ENCODE assay signal across 17 mouse cellular contexts in genomic region chr7:4655393-4655792, GRCm38 (mm10). TPM values are rescaled to one million over a fixed set of nuclear protein-coding genes. Genes with fewer than 3 reads are reported as not detected.
DNase-seq lines count a peak whose midpoint lies in the region; ATAC-seq and TF ChIP-seq lines count a peak whose summit lies in the region.
"Had no signal": no experiment of that assay in that cellular context is flagged by ENCODE, and none has a peak within 500 bp of the region (broad histone marks: within the 10 kb centered on the region; RNA-seq: fewer than 3 reads in every experiment).

No protein-coding gene starts in this region.

- no peak overlapping the region for H3K4me2 ChIP-seq in neural tube, embryonic 15.5 days
- peak overlapping the region; percentile 88 for H3K4me2 ChIP-seq in liver, postnatal 0 days (ENCODE audit: low read depth, low read length)
- H3K4me2 ChIP-seq: embryonic facial prominence, embryonic 12.5 days; heart, embryonic 12.5 days; hindbrain, embryonic 14.5 days had no signal

- H3K27me3 ChIP-seq in neural tube, embryonic 15.5 days (replicated peaks), result no peaks in the 10 kb centered on the region
- no peaks in the 10 kb centered on the region for H3K27me3 ChIP-seq in liver, postnatal 0 days (ENCODE audit: insufficient read depth, low read length)
- H3K27me3 ChIP-seq: embryonic facial prominence, embryonic 12.5 days; heart, embryonic 12.5 days; stomach, embryonic 15.5 days had no signal

- H3K9me3 ChIP-seq in neural tube, embryonic 15.5 days (replicated peaks), result no peaks in the 10 kb centered on the region
- H3K9me3 ChIP-seq in liver, postnatal 0 days (ENCODE audit: low read length), result no peaks in the 10 kb centered on the region
- H3K9me3 ChIP-seq: embryonic facial prominence, embryonic 12.5 days; forebrain, embryonic 10.5 days; heart, embryonic 12.5 days; stomach, embryonic 15.5 days had no signal

- H3K36me3 ChIP-seq in neural tube, embryonic 15.5 days, result peaks cover 8% of the 10 kb centered on the region; the same call in 1 of the 2 replicates
- peaks cover 12% of the 10 kb centered on the region for H3K36me3 ChIP-seq in liver, postnatal 0 days (replicated peaks; ENCODE audit: insufficient read depth, low read length)

- H3K9ac ChIP-seq in neural tube, embryonic 15.5 days (replicated peaks), result 0 out of 2 replicates have a peak overlapping the region, but pooled peaks have one; percentile 14
- 0 out of 2 replicates have a peak overlapping the region, but pooled peaks have one; percentile 16 for H3K9ac ChIP-seq in liver, postnatal 0 days (replicated peaks)
- H3K9ac ChIP-seq: embryonic facial prominence, embryonic 12.5 days; heart, embryonic 12.5 days; stomach, embryonic 15.5 days had no signal

- TF ChIP-seq EP300 in liver, postnatal 0 days (IDR thresholded peaks at IDR 0.05; ENCODE audit: low read depth), result no peak

- ATAC-seq in neural tube, embryonic 15.5 days (ENCODE audit: low FRiP score), result no peak
- ATAC-seq in liver, postnatal 0 days, result no peak
- ATAC-seq: midbrain, embryonic 16.5 days had no signal

- H3K27ac ChIP-seq in gastrocnemius, adult 2 months, result peak overlapping the region; percentile 66
- no peak overlapping the region for H3K27ac ChIP-seq in neural tube, embryonic 15.5 days (replicated peaks)
- peak overlapping the region; percentile 92 for H3K27ac ChIP-seq in liver, postnatal 0 days (ENCODE audit: low read depth)
- H3K27ac ChIP-seq: embryonic facial prominence, embryonic 12.5 days; forebrain, embryonic 10.5 days; hindbrain, embryonic 14.5 days had no signal

- intact Hi-C loops in gastrocnemius, adult 2 months (cut with DNase I), result loop anchor here (10.0 kb wide), 1 partner anchor 139 kb away; the partner anchor contains the start of gene Rpl28
- intact Hi-C loops in gastrocnemius, postnatal 36 days (cut with DNase I), result no loop called here

- no peak for TF ChIP-seq CTCF in gastrocnemius, adult 2 months (IDR thresholded peaks at IDR 0.05)
- no peak for TF ChIP-seq CTCF in liver, postnatal 0 days (IDR thresholded peaks at IDR 0.05; ENCODE audit: low read depth)

- H3K4me1 ChIP-seq in neural tube, embryonic 15.5 days, result peaks cover 60% of the 10 kb centered on the region
- H3K4me1 ChIP-seq in liver, postnatal 0 days (ENCODE audit: insufficient read depth), result peaks cover 71% of the 10 kb centered on the region

- H3K4me3 ChIP-seq in gastrocnemius, adult 2 months, result peak overlapping the region; percentile 29
- no peak overlapping the region for H3K4me3 ChIP-seq in neural tube, embryonic 15.5 days (replicated peaks)
- H3K4me3 ChIP-seq in liver, postnatal 0 days (ENCODE audit: low read depth, low read length), result no peak overlapping the region
- H3K4me3 ChIP-seq: embryonic facial prominence, embryonic 12.5 days; forebrain, embryonic 10.5 days; heart, embryonic 12.5 days; stomach, embryonic 15.5 days had no signal

- DNase-seq in gastrocnemius, adult 2 months, result no peak
- DNase-seq in gastrocnemius, postnatal 36 days, result no peak
- DNase-seq in neural tube, embryonic 10.5 days (ENCODE audit: extremely low spot score, low spot score), result no peak
- no peak for DNase-seq in liver, postnatal 0 days
- DNase-seq in thymus, postnatal 36 days, result peak; percentile 55 to 62
- DNase-seq in urinary bladder, postnatal 10 days (ENCODE audit: low spot score), result no peak
- no peak for DNase-seq in spleen, postnatal 36 days (ENCODE audit: low spot score in 2 of 2)
- DNase-seq: cerebellum, postnatal 14 days; layer of hippocampus, adult 9-11 months had no signal

- WGBS in neural tube, embryonic 15.5 days, result 89% methylated on average over 4 of the region's 4 CpGs
- 52% methylated on average over 4 of the region's 4 CpGs for WGBS in liver, postnatal 0 days (ENCODE audit: insufficient replicate concordance)

RNA-seq across cellular contexts. Expression of gene Ppp6r1, which starts 3.4 kb away (rescaled TPM):
- 10 to 100 TPM; 45.0 to 51.2 TPM for total RNA-seq in gastrocnemius, adult 2 months (2021)
- 10 to 100 TPM; 40.2 to 42.4 TPM for total RNA-seq in gastrocnemius, postnatal 36 days (2021)
- 8.3 and 8.9 TPM in 2 replicates for polyA plus RNA-seq in neural tube, embryonic 15.5 days (2015; fragmentation: Nextera tagmentation; extraction: Ambion mirVana)
- polyA plus RNA-seq in liver, postnatal 0 days (2015; fragmentation: Nextera tagmentation; extraction: Ambion mirVana), result 3.8 and 4.5 TPM in 2 replicates

RNA-seq across cellular contexts. Expression of gene Tmem86b, which starts 24.2 kb away (rescaled TPM):
- total RNA-seq in gastrocnemius, adult 2 months (2021), result 1 to 10 TPM; 2.6 to 3.3 TPM
- total RNA-seq in gastrocnemius, postnatal 36 days (2021), result 1 to 10 TPM; 2.5 to 3.2 TPM
- polyA plus RNA-seq in neural tube, embryonic 15.5 days (2015; fragmentation: Nextera tagmentation; extraction: Ambion mirVana), result 1.7 and 2.3 TPM in 2 replicates
- polyA plus RNA-seq in liver, postnatal 0 days (2015; fragmentation: Nextera tagmentation; extraction: Ambion mirVana), result 31.8 and 35.4 TPM in 2 replicates

RNA-seq across cellular contexts. Expression of gene Hspbp1, which starts 29.5 kb away (rescaled TPM):
- 10 to 100 TPM; 23.4 to 29.8 TPM for total RNA-seq in gastrocnemius, adult 2 months (2021)
- total RNA-seq in gastrocnemius, postnatal 36 days (2021), result 10 to 100 TPM; 22.4 to 24.9 TPM
- 156 and 173 TPM in 2 replicates for polyA plus RNA-seq in neural tube, embryonic 15.5 days (2015; fragmentation: Nextera tagmentation; extraction: Ambion mirVana)
- 27.6 and 33.1 TPM in 2 replicates for polyA plus RNA-seq in liver, postnatal 0 days (2015; fragmentation: Nextera tagmentation; extraction: Ambion mirVana)

RNA-seq across cellular contexts. Expression of gene Brsk1, which starts 35.0 kb away (rescaled TPM):
- total RNA-seq in gastrocnemius, adult 2 months (2021), result under 1 TPM; 0.48 to 0.75 TPM
- 1 to 10 TPM in 1 of 2 experiments, under 1 TPM in 1; 0.54 to 1.6 TPM for total RNA-seq in gastrocnemius, postnatal 36 days (2021)
- polyA plus RNA-seq in neural tube, embryonic 15.5 days (2015; fragmentation: Nextera tagmentation; extraction: Ambion mirVana), result 6.5 and 6.8 TPM in 2 replicates
- not detected in 2 replicates for polyA plus RNA-seq in liver, postnatal 0 days (2015; fragmentation: Nextera tagmentation; extraction: Ambion mirVana)

RNA-seq across cellular contexts. Expression of gene Ptprh, which starts 51.6 kb away (rescaled TPM):
- total RNA-seq in gastrocnemius, adult 2 months (2021), result not detected
- total RNA-seq in gastrocnemius, postnatal 36 days (2021), result not detected
- polyA plus RNA-seq in neural tube, embryonic 15.5 days (2015; fragmentation: Nextera tagmentation; extraction: Ambion mirVana), result 0.43 and 0.65 TPM in 2 replicates
- polyA plus RNA-seq in liver, postnatal 0 days (2015; fragmentation: Nextera tagmentation; extraction: Ambion mirVana), result not detected in 2 replicates
- polyA plus RNA-seq: embryonic facial prominence, embryonic 12.5 days; heart, embryonic 12.5 days; limb, embryonic 11.5 days had no signal

Comparison
In these comparisons a context has a peak if more than half of its experiments do, and no peak if none do; other contexts are left out.
1. DNase-seq: peak in thymus, postnatal 36 days (2 of 2); none in gastrocnemius, adult 2 months (single experiment), gastrocnemius, postnatal 36 days (0 of 2), neural tube, embryonic 10.5 days (single experiment), liver, postnatal 0 days (single experiment), urinary bladder, postnatal 10 days (single experiment) and spleen, postnatal 36 days (0 of 2).